Mouse (Mus musculus) neural tube, embryonic 14.5 days (tissue): ENCODE measurements around the gene Tnni3. TPM values are rescaled to one million over a fixed set of nuclear protein-coding genes. Genes with fewer than 3 reads are reported as not detected.
"Not testable (repeated sequence)": the region's sequence is repeated elsewhere in the genome, so short reads cannot be mapped to it uniquely, and the experiment has no call there.

Experiments
- ATAC-seq: fragments of 200-750 bp; cut with Nextera tagmentation; 2 replicates; pipeline ENCODE4 v1.8.0; 2017; ENCODE audit warnings: low read depth, mild to moderate bottlenecking, moderate TSS enrichment, moderate library complexity
- H3K27ac ChIP-seq: fragments of 300-500 bp; sonication (generic); 2 replicates; pipeline ENCODE4 v1.5.1; 2014; ENCODE audit warnings: low read depth, mild to moderate bottlenecking, control low read depth, low read length, moderate library complexity, mixed read lengths
- H3K27me3 ChIP-seq: fragments of 300-500 bp; sonication (generic); 2 replicates; pipeline ENCODE4 v1.6.1; 2014; ENCODE audit warnings: low read length; ENCODE audit not compliant: control insufficient read depth, insufficient read depth
- H3K36me3 ChIP-seq: fragments of 300-500 bp; sonication (generic); 2 replicates; pipeline ENCODE4 v1.6.1; 2014; ENCODE audit warnings: low read length, mixed read lengths; ENCODE audit not compliant: control insufficient read depth, insufficient read depth
- H3K4me1 ChIP-seq: fragments of 300-500 bp; sonication (generic); 2 replicates; pipeline ENCODE4 v1.6.1; 2014; ENCODE audit warnings: low read length; ENCODE audit not compliant: control insufficient read depth, insufficient read depth
- H3K4me2 ChIP-seq: fragments of 300-500 bp; sonication (generic); 2 replicates; pipeline ENCODE4 v1.6.1; 2014; ENCODE audit warnings: mild to moderate bottlenecking, low read depth, low read length, control low read depth
- H3K4me3 ChIP-seq: fragments of 300-500 bp; sonication (generic); 2 replicates; pipeline ENCODE4 v1.5.1; 2014; ENCODE audit warnings: low read depth, low read length, control low read depth, mixed read lengths
- H3K9ac ChIP-seq: fragments of 300-500 bp; sonication (generic); replicated peaks from 2 replicates; pipeline ENCODE4 v1.6.1; 2014; ENCODE audit warnings: low read depth, mild to moderate bottlenecking, control low read depth, low read length, mixed read lengths
- H3K9me3 ChIP-seq: fragments of 300-500 bp; sonication (generic); 2 replicates; pipeline ENCODE4 v1.6.1; 2016; ENCODE audit warnings: low read length; ENCODE audit not compliant: control insufficient read depth
- WGBS: fragments of 180-500 bp; shearing (Covaris S2); extraction: QIAGEN DNeasy Blood & Tissue Kit; methylation state at CpG from one replicate; pipeline ENCODE4 v1.1.7; 2014; 5-methylcytosine and 5-hydroxymethylcytosine counted together
- polyA plus RNA-seq: library from polyadenylated mRNA; unstranded; fragments of >200 nt; fragmentation: Nextera tagmentation; extraction: Ambion mirVana; gene quantifications from 2 replicates; pipeline ENCODE4 v1.2.1, GENCODE M21; 2014

The Tnni3 gene
- polyA plus RNA-seq, result 0.84 and 2.0 TPM in 2 replicates

DNA sequence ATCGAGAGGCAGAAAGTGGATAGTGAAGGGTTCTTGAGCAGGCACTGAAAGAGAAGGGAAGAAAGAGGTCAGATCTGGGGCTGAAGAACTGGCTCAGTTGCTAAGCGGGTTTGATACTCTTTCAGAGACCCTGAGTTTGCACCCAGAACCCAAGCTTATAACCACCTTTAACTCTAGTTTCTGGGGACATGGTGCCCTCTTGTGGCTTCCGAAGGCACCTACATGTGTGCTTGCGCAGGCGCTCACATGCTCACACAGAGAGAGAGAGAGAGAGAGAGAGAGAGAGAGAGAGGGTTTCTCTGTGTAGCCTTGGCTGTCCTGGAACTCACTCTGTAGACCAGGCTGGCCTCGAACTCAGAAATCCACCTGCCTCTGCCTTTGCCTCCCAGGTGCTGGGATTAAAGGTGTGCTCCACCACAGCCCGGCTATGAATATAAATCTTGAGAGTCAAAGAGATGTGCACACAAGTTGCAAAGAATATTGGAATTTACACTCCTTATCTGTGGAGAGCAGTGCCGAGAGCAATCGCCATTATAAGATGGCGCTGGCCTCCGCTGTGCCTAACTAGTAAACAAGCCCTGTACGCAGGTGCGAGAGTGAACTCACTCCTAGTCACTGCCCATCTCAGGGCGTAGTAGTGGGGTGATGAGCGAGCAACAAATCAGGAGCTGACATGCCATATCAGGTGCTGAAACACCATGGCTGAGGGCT, at the start of gene Tnni3:
Tnni3 (minus strand) TSS at position 18 of the 711 bp plus-strand sequence.
- ATAC-seq, H3K4me3 ChIP-seq, H3K9ac ChIP-seq, H3K4me1 ChIP-seq, H3K27ac ChIP-seq, H3K4me2 ChIP-seq, H3K36me3 ChIP-seq, H3K9me3 ChIP-seq, H3K27me3 ChIP-seq: not testable (repeated sequence)
- WGBS, result 72% methylated on average over 15 of the region's 15 CpGs

DNA sequence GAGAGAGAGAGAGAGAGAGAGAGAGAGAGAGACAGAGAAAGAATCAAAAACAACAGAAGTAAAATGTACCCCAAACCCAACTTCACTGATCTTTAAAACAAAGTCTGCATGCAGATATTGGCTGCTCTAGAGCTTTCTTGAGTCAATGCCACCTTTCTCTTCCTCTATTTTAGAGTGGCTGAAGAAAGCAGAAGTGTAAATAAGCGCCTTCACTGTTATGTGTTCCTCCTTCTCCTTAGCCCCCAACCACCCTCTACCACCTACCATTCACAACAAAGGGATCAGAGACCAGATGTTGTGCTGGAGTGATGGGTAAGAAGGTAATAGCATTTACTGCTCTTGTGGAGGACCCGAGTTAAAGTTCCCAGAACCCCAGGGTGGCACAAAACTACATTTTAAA, 48.3 kb upstream of the Tnni3 start:
- H3K9me3 ChIP-seq, H3K9ac ChIP-seq, H3K4me2 ChIP-seq, H3K4me1 ChIP-seq, H3K27me3 ChIP-seq, H3K4me3 ChIP-seq, H3K27ac ChIP-seq, ATAC-seq, H3K36me3 ChIP-seq: not testable (repeated sequence)
- 59% methylated on average over 2 of the region's 2 CpGs for WGBS

- H3K4me1 ChIP-seq, result no peaks in the 10 kb centered on the region
- no peak overlapping the region for H3K9ac ChIP-seq
- H3K27me3 ChIP-seq, result no peaks in the 10 kb centered on the region
- no peak overlapping the region for H3K27ac ChIP-seq
- H3K4me2 ChIP-seq, result no peak overlapping the region
- ATAC-seq, result no peak
- no peaks in the 10 kb centered on the region for H3K36me3 ChIP-seq
- H3K4me3 ChIP-seq, result no peak overlapping the region
- 96% methylated on average over 3 of the region's 3 CpGs for WGBS
- no peaks in the 10 kb centered on the region for H3K9me3 ChIP-seq
Measured at GRCm38 (mm10) chr7:4562660-4563059, 38.6 kb upstream of the Tnni3 start.

- H3K4me2 ChIP-seq, result peak overlapping the region; percentile 30
- no peaks in the 10 kb centered on the region for H3K4me1 ChIP-seq
- H3K27me3 ChIP-seq, result no peaks in the 10 kb centered on the region
- H3K36me3 ChIP-seq, result no peaks in the 10 kb centered on the region
- no peaks in the 10 kb centered on the region for H3K9me3 ChIP-seq
- no peak overlapping the region for H3K9ac ChIP-seq
- H3K4me3 ChIP-seq, result no peak overlapping the region
- 70% methylated on average over 6 of the region's 6 CpGs for WGBS
- H3K27ac ChIP-seq, result no peak overlapping the region
- peak; percentile 61; the same call in 1 of the 2 replicates for ATAC-seq
Measured at GRCm38 (mm10) chr7:4557167-4557560, 33.1 kb upstream of the Tnni3 start.

DNA sequence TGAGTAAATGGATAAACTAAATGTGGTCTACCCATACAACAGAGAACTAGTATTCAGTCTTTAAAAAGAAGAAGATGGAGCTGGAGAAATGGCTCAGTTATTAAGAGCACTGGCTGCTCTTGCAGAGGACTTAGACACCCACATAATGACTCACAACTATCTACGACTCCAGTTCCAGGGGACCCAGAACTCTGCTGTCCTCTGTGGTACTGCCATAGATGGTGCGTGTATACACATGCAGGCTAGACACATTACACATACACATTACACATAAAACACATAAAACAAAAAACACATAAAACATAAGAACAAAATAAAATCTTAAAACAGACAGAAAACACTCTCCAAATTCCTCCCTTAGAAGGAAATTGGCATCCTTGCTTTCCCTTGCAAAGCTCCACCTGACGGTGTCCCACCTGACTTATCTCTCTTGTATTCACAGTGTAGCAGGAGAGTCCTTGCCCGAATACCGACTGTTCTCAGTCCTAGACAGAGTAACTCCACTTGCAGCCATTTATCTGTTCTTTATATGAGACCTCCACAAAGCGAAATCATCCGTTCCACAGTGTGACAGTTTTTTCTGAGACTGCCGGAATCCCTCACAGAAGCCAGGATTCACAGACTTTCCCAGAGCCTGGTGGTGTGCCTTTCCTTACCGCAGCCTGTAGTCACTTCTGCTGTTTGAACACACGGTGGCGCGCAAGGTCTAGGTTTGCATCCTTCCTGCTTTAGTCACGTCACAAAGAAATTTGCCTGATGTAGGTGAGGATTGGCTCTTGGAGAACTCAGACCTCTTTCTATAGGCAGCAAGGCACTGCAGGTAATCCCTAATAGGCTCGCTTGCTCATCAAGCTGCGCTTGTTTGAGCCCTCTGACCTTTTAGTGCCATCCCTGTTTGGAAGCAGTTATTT, 32.5 kb upstream of the Tnni3 start:
- H3K9ac ChIP-seq, result no peak overlapping the region
- H3K36me3 ChIP-seq, result no peaks in the 10 kb centered on the region
- H3K4me1 ChIP-seq, result no peaks in the 10 kb centered on the region
- H3K27me3 ChIP-seq, result no peaks in the 10 kb centered on the region
- 24% methylated on average over 15 of the region's 15 CpGs for WGBS
- H3K27ac ChIP-seq, result no peak overlapping the region
- H3K9me3 ChIP-seq, result no peaks in the 10 kb centered on the region
- H3K4me3 ChIP-seq, result no peak overlapping the region
- peak; percentile 96 for ATAC-seq
- H3K4me2 ChIP-seq, result peak overlapping the region; percentile 30

GRCm38 (mm10) chr7:4547221-4547641, 23.2 kb upstream of the Tnni3 start, which contains the start of gene Syt5:
Syt5 (minus strand) TSS chr7:4547541.
- Histone ChIP-seq H3K4me3 (peak within 1 kb of the TSS; percentile 43), H3K4me1 (peaks cover 6% of the 10 kb centered on the region), H3K9me3 (no peaks in the 10 kb centered on the region), H3K36me3 (0 out of 2 replicates have a peak, but pooled peaks cover 4% of the 10 kb centered on the region), H3K27ac (peak within 1 kb of the TSS; percentile 87), H3K9ac (peak within 1 kb of the TSS; percentile 52), H3K27me3 (no peaks in the 10 kb centered on the region), H3K4me2 (peak within 1 kb of the TSS; percentile 73)
- 6% methylated on average over 33 of the region's 33 CpGs for WGBS
- ATAC-seq, result peak; percentile 90

GRCm38 (mm10) chr7:4546591-4547131, 22.6 kb upstream of the Tnni3 start:
- H3K4me1 ChIP-seq, result peaks cover 6% of the 10 kb centered on the region
- ATAC-seq, result peak; percentile 90
- peak overlapping the region; percentile 52 for H3K9ac ChIP-seq
- H3K36me3 ChIP-seq, result 0 out of 2 replicates have a peak, but pooled peaks cover 4% of the 10 kb centered on the region
- WGBS, result under 1% methylated on average over 26 of the region's 26 CpGs
- no peaks in the 10 kb centered on the region for H3K9me3 ChIP-seq
- H3K4me3 ChIP-seq, result peak overlapping the region; percentile 43
- H3K27me3 ChIP-seq, result no peaks in the 10 kb centered on the region
- H3K4me2 ChIP-seq, result peak overlapping the region; percentile 73
- peak overlapping the region; percentile 87 for H3K27ac ChIP-seq

GRCm38 (mm10) chr7:4546050-4546449, 22.0 kb upstream of the Tnni3 start:
- H3K27me3 ChIP-seq, result no peaks in the 10 kb centered on the region
- H3K36me3 ChIP-seq, result peaks cover 6% of the 10 kb centered on the region; the same call in 1 of the 2 replicates
- peak overlapping the region; percentile 52; the same call in 1 of the 2 replicates for H3K9ac ChIP-seq
- no peaks in the 10 kb centered on the region for H3K9me3 ChIP-seq
- peak overlapping the region; percentile 43 for H3K4me3 ChIP-seq
- peak; percentile 35; the same call in 1 of the 2 replicates for ATAC-seq
- H3K27ac ChIP-seq, result peak overlapping the region; percentile 87
- peaks cover 6% of the 10 kb centered on the region for H3K4me1 ChIP-seq
- 66% methylated on average over 15 of the region's 15 CpGs for WGBS
- H3K4me2 ChIP-seq, result peak overlapping the region; percentile 73
